Mouse (Mus musculus): ENCODE measurements around the gene Trip11.

Gene Trip11

DNA sequence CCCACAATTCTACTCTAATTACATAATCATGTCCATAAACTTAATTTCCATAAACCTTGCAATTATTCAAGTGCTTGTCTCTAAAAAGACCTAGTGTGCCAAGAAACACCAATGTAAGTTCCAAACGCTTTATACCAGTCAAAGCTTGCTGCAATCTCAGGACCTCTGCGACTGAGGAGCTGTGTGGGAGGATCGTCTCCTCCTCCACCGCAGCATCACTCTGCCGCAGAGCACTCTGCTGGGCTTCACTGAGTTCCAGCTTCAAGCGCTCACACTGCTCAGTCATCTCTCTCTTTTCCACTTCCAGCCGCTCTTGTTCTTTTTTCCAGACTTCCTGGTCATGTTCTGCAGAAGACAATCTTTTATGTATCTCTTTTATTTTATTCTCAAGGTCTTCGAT is 19.8 kb downstream of the Trip11 start:
- DNase-seq (ENCODE audit: low spot score) = no peak

GRCm38 (mm10) chr12:101892832-101893231 is 20.2 kb downstream of the Trip11 start:
- DNase-seq (ENCODE audit: low spot score) = no peak

GRCm38 (mm10) chr12:101891066-101891465 is 22.0 kb downstream of the Trip11 start:
- DNase-seq (ENCODE audit: low spot score) = no peak

GRCm38 (mm10) chr12:101889351-101889750 is 23.7 kb downstream of the Trip11 start:
- DNase-seq (ENCODE audit: low spot score) = no peak

GRCm38 (mm10) chr12:101888312-101888711 is 24.8 kb downstream of the Trip11 start:
- DNase-seq (ENCODE audit: low spot score) = no peak

DNA sequence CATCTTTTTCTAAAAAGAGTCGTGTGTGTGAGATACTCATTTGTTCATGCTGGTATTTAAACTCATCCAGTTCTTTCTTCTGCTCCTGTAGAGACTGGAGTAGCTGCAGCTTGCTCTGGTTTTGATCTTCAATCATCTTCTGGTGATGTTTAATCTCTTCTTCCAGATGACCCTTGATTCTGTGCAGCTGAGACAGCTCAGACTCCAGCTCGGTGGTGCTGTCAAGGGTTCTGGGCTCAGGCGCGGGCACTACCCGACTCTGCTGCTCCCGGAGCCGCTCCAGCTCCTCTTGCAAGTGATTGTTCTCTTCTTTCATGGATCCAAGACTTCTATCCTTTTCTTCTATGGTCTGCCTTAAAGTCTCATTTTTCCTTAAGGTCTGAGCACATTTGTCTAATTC is 28.1 kb downstream of the Trip11 start:
- DNase-seq (ENCODE audit: low spot score) = no peak

DNA sequence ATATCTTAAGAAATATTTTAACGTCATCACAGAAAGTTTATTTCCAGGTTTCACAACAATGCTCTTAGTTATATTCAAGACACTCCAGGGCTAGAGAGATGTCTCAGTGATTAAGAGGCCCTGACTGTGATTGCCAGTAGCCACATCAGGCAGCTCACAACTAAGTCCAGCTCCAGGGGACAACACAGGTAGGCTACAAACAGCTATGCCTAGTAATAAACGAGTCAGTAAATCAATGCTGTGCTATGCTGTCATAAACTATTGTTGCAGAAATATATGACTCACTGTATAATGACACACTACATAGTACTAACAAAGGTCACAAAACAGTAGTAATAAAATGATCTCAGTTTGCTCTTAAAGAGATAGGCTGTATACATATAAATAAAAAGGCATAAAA is 36.7 kb downstream of the Trip11 start:
- no peak for DNase-seq (ENCODE audit: low spot score)

- DNase-seq (ENCODE audit: low spot score) = peak; percentile 27
These were observed 38.0 kb downstream of the Trip11 start for GRCm38 (mm10) chr12:101875107-101875506.

DNA sequence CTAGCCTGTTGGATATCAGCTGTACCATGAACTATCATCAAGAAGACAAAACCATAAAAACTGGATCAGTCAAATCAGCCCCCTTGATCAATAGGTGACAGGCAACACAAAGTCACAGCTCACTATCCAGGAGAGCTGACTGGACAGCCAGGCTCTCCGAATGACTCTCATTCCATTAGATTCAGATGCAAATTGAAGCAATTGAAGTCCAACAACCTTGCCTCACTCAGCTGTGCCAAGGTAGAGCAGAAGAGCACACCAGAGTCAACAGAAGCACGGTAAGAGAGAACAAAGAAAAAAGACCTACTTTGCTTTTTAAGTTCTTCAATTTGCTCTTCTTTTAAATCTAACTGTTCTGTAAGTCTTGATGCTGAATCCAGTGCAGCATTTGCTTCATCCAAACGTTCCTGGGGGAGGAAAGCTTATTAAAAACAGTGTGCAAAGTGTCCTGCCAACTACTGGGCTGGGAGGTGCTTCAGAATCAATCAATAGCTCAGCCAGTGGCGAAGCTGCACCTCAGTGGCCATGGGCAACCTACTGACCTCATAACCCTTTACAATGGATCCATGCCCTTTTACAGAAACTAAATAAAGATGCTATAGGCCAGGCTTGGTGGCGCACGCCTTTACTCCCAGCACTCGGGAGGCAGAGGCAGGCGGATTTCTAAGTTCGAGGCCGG is 50.6 kb downstream of the Trip11 start:
- no peak for DNase-seq (ENCODE audit: low spot score)

DNA sequence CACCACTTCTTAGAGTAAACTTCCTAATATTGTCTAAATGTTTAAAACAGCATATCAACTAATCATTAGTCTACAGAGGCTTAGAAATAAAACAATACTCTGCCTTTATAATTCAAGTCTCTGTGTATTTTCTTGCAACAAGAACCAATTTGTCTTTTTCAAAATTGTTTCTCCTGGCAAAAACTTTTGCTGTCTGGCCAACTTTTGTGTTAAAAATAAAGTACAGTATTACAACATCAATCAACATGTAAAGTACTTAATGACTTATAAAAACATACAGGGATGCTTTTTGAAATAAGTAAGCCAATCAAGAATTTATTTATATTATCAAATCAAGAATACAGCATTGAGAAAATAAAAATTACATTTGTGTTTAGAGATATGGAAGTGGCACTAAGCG is 52.8 kb downstream of the Trip11 start:
- no peak for DNase-seq (ENCODE audit: low spot score)

- no peak for DNase-seq (ENCODE audit: low spot score)
These were observed 55.1 kb downstream of the Trip11 start for GRCm38 (mm10) chr12:101858011-101858410.

DNA sequence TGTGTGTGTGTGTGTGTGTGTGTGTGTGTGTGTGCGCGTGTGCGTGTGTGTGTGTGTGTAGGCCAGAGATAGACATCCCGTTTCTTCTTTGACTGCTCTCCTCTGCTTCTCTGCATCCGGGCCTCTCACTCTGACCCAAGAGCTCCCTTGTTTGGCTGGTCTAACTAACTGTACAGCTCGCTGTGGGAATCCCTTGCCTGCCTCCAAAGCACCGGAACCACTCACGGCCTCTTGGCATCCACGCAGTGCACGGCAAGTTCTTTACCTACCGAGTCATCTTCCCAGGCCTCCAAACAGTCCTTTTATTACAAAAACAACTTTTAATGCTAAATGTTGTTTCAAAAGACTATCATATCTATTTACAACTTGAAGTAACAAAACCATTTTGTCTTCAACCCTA is 58.7 kb downstream of the Trip11 start:
- no peak for DNase-seq (ENCODE audit: low spot score)

DNA sequence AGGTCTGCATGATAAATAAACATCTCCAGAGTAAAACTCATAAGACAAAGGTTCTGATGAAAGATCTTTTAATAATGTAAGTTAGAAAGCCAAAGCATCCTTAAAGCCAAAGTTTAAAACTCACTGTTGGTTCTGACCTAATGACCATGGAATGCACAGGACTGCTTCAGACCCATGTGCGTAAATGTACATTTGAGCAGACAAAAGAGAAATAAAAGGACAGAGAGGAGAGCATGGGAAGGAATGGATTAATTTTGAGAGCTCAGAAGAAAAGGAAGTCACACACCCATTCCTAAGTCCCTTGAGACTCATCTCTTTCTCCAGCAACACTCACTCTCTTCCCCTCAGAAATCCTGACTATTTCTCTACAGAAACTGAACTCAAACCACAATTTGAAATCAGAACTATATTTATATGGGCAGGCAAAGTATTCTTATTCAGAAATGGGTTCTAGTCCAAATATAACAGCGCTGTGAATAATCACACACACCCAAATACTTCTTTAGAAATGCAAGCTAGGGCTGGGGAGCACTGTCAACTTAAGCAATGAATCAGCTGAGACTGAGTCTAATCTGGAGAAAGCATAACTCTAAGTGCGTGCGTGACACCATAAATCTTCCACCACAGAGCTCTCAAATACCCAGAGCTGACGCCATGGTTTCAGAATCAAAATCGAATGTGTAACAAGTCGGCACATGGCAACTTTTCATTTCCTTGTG is 61.1 kb downstream of the Trip11 start:
- no peak for DNase-seq (ENCODE audit: low spot score)

- DNase-seq (ENCODE audit: low spot score) = no peak
These were observed 61.8 kb downstream of the Trip11 start for GRCm38 (mm10) chr12:101851314-101851713.

DNA sequence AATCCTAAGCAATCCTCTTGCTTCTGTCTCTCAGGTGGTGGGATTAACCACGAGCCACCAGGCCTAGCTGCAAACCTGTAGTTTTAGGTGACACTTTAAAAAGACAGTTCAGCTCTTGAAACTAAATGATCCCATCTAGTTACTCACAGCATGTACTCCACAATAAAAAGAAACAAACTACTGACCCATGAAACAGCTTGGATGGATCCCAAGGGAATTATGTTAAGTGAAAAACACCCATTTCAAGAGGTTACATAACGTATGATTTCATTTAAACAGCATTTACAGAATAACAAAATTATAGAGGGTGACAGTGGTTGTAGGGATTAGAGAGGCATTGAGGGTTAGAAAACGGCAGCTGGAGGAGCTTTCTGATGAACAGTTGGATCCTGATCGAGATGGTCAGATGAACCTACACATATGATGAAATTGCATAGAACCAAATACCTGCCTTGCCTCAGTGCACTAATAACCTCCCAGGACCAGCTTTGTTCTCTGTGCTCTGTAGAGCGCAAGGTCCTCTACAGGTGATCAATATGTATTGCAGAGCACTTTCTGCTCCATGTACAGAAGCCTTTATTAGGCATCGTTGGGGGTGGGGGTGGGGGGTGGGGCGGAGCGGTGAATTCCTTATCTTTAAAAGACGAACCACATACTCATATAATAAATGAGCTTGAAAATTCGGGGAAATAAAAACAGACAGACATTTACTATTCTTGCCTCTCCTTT is 76.4 kb downstream of the Trip11 start:
- no peak for DNase-seq (ENCODE audit: low spot score)

- no peak for DNase-seq (ENCODE audit: low spot score)
These were observed 78.4 kb downstream of the Trip11 start for GRCm38 (mm10) chr12:101834715-101835114.

DNA sequence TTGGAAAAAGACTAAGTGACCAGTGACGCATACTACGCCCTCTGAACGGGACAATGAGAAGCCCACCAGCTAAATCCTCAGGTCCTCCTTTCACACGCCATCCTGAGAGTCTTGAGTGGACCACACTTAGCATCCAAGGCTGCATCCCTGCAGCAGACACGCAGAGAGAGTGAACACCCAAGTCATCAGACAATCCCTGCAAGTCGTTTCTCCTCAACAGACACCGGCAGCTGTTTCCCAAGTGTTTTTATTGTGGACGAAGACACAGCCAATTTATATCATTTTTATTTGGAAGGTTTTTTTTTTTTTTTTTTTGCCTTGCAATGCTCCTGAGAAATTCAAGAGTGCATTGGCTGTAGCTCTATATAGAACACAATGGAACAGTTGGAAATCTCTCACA is 79.3 kb downstream of the Trip11 start:
- DNase-seq (ENCODE audit: low spot score) = no peak

DNA sequence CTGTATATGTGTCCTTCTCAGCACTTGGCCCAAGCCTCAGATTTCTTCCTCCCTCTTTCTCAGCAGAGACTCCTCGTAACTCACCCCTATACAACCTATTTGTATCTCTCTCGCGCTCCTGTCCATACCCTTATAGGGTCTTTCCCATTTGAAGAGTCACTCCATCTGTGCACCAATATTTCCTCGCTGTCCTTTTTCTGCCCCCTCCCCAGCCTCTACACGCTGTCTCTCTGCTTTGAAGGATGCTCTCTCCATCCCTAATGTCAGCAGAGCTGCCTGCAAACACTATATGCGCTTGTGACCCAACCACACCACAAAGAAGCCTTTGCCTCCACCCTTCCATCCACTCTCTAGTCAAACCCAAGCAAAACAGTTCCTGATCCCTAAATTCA is 80.0 kb downstream of the Trip11 start:
- DNase-seq (ENCODE audit: low spot score) = no peak

DNA sequence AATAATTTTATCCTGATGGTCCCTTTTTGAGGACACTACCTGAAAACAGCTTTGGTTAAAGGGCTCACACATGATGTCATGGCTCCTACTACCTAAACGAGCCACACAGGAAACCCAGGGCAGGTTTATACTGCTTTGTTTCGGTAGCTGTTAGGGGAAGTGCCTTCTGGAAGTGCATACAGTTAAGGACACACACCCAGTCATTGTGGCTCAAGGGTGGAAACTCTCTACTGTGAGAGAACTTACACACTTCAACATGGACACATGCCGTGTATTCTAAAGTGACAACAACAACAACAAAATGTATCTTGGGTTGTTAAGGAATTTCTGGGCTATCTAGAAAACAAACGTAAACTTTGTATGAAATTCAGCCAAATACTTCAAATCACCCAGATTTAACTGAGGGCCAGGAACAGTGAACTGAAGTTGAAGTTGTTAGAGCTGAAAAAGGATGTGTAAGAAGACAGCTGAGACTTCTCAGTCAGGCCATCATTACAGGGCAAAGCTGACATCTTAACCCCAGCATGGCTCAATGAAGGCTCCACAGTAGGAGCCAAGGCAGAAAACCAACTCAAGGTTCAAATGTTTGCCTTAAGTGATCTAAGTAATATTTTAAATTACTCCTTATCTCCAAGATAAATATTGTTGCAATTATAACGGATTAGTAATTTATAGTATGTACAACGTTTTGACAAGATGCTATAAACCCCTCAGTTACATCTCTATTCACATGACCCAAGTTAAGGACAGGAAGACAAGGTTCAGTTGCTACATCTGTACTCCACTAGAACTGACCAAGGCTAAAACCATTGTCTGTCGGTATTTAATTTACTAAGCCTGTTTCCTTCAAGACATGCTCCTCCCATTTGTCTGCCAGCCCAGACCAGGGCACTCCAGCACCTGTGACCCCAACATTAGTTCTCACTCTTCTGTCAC is 80.6 kb downstream of the Trip11 start:
- no peak for DNase-seq (ENCODE audit: low spot score)

DNA sequence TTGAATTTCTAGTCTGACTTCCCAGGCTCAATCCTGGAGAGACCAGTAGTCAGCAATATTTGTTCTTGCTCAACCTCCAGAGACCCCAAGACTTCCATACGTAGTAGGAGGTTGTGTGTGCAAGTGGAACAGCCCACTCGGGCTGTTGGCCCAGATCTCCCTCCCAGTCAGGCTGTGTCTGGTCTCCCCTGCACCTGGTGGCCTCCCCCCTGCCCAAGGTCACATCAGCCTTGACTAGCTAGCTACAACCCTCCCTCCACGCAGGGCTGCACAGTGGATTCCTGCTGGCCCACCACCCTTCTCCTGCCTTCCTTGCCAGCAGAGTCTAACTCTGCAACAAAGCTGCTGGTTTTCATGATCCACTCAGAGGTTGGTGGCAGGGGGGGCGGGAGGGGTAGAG is 81.8 kb downstream of the Trip11 start:
- no peak for DNase-seq (ENCODE audit: low spot score)

DNA sequence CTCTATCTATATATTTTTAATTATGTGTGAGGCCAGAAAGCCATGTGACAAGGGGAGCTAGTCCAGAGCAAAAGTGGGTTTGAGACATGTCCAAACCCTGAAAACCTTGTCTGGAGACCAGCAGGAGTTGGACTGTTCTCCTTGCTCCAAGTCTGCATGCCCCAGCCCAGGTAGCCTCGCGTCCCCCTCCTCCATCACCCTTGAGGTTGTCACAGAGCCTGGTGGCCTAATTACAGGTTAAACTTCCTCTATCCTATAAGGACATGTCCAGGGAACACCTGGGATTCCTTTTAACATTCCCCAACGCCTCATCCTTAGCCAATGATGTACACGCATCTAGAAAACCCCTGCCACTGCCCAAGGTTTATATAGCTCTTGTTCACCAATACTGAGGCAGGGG is 89.9 kb downstream of the Trip11 start:
- no peak for DNase-seq (ENCODE audit: low spot score)

DNA sequence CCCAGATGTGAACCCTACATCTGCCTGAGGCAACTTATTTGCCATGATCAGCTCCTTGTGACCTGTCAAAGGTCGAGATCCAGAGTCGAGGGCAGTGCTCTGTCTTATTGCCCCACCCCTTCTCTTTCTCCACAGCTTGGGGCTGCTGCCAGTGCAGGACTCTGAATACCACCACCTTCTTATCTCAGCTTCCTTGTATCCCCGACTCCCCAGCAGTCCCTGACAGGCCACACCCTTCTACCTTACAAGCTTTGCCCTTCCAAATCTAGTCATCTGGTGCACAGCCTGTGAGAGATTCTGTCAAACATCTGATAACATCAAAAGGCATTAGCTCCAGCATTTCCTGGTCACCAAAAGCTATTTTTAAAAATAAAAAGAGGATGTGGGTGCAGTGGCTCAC is 91.5 kb downstream of the Trip11 start:
- DNase-seq (ENCODE audit: low spot score) = no peak

Data from layer of hippocampus, adult 9-10 months (tissue).